Mouse (Mus musculus) megakaryocyte, embryonic 14.5 days (primary cell): ENCODE results near the gene Ddx24.

Source experiments
- FLI1 ChIP-seq: IDR thresholded peaks from 2 replicates; pipeline ENCODE4 v1.6.1; 2012; ENCODE audit warnings: low read length, inconsistent platforms, mixed read lengths
- GATA1 ChIP-seq: IDR thresholded peaks from 3 replicates; pipeline ENCODE4 v1.6.1; 2012; ENCODE audit warnings: mixed read lengths, low read length, inconsistent platforms, borderline replicate concordance

GRCm38 (mm10) chr12:103437601-103438000 lies 12.0 kb upstream of the Ddx24 start:
- TF ChIP-seq GATA1 (no peak), FLI1 (no peak)
